Mouse (Mus musculus) adrenal gland (tissue): ENCODE data around the gene Src.
"Not testable (repeated sequence)": the region's sequence is repeated elsewhere in the genome, so short reads cannot be mapped to it uniquely, and the experiment has no call there.

Experiments
- intact Hi-C: fragments of 180-260 bp; cut with DNase I; formaldehyde crosslinking; loops from one replicate; pipeline ENCODE4 v1.15.1; 2025

Gene Src

DNA sequence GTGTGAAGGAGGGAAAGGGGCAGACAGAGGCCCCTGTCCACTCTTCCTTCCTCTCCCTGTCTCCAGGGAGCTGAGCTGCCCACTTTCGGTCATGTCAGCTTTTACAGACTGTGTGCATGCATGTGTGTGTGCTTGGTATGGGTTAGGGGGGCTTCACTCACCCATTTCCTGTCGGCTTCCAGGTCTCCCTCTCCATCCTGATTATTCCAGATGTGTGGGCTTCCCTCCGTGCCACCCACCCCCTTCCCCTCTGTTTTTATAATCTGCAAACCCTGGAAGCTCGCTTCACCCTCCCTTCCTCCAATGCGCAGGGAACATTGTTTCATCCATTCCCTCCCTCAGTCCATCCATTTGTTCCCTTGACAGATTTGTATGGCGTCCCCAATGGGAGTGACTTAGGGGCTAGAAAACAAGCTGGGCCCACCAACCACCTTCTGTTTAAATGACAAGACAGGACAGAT is 56.1 kb downstream of the Src start:
- intact Hi-C loops, result no loop called here

DNA sequence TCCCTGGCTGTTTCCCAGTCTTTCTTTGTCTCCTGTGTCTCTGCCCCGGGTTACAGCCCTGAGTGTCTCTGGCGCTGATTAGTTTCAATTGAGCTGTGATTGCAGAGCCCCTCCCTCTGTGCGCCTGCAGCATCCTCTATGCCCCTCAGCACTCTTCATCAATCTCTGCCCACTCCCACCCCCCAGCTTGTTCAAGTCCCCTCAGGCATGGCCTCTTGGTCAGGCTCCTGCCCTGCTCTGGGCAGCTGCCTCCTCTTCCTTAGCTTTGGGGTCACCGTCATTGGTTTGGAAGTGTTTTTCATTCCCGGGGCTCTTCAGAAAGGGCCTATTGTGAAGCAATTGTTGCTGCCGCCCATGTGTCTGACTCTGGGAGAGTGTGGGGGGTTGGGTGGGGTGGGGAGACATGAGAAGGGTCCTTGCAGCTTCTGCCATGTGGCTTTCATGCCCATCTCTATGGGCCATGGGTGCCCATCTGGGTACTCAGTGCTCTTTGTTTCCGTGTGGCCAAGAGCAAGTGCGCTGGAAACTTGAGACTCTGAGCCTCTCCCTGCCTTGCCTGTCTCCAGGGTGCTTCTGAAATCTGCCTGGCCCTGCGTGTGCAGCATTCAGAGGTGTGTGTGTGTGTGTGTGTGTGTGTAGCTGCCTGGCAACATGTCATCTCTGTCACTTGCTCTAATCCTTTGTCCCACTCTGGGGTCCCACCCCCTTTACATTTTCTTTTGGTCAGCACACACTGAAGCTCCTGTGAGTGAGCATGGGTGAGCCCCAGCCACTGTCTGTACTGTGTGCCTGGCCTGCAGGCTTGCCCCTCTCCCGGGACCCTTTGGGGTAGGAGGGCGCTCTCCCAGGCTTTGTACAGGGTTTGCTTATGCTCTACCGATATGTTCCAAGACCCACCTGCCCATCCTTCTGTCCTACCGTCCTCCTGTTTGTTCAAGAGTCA is 57.5 kb downstream of the Src start:
- intact Hi-C loops, result no loop called here

DNA sequence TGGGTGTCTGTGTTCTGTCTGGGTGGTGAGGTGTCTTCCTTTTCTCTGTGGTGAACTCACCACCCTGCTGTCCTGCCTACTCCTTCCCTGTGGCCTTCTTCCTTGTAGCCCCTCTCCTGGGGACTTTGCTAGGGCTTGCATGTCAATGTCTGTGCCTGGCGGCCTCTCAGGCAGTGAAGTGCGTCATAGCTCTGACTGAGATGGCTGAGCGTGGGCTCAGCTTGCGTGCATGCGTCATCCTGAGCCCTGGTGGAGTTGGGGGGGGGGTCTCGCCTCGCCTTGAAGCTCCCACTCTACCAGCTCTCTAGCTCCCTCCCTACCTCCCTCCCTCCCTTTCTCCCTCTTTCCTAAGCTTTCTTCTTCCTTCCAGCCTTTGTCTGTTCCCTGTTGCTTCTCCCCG is 60.4 kb downstream of the Src start:
- intact Hi-C loops, result no loop called here

DNA sequence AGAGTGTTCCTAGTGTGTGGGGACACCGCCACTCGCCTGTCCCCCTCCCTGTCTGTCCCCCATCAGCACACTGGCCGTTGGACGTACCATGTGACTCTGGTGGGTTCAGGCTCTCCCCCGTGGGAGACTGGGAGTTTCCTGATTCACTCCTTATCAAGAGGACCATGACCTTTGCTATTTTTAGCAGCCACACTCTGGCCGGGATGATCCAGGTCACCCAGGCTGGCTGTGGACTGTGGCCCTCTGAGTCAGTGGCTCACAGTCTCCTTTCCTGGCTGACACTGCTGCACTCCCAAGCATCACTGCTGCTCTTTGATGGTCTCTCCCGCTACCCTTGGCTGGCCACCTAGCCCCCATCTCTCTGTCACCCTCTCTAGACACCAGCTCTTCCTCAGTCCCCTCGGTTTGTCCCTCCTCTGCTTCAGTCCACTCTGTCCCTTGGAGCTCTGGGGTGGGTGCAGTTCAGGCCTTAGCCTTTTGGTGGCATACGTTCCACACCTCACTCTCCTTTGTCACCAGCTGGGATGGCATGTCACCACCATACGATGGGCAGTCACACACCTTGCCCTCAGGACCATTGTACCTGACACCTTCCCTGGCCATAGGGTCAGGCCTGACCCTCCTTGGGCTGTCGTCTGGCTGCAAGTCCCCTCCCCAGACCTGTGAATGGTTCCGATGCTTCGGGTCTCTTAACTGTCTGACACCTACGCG is 61.8 kb downstream of the Src start:
- intact Hi-C loops, result loop anchor here (1.0 kb wide), 1 partner anchor 91 kb away; the partner anchor contains the start of gene Blcap

DNA sequence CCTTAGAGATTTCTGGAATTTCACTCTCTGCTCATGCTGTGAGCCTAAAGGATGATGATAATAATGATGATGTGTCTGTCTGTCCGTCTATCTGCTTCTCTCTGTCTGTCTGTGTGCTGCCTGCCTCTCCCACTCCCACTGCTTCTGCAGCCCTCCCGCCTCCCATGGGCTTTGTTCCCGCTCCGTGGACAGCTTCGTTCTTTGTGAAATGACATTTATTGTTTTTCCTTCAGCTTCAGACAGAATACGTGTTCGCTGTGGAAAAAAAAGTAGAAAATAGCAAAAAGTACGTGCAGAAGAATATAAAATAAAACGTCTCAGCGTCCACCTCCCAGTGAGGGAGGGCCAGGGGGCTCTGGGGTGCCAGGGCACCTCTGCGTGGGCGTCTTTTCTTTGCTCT is 64.5 kb downstream of the Src start:
- intact Hi-C loops, result no loop called here

DNA sequence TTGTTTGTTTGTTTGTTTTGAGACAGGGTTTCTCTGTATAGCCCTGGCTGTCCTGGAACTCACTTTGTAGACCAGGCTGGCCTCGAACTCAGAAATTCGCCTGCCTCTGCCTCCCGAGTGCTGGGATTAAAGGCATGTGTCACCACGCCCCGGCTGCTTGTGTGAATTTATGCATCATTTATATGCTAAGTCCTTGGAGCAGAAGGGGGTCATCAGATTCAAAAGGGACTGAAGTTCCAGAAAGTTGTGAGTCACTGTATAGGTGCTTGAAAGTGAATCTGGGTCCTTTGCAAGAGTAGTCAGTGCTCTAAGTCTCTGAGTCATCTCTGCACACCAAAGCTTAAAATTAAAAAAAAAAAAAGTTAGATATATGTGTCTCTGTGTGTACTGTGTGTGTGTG is 68.3 kb downstream of the Src start:
- intact Hi-C loops, result not testable (repeated sequence)

DNA sequence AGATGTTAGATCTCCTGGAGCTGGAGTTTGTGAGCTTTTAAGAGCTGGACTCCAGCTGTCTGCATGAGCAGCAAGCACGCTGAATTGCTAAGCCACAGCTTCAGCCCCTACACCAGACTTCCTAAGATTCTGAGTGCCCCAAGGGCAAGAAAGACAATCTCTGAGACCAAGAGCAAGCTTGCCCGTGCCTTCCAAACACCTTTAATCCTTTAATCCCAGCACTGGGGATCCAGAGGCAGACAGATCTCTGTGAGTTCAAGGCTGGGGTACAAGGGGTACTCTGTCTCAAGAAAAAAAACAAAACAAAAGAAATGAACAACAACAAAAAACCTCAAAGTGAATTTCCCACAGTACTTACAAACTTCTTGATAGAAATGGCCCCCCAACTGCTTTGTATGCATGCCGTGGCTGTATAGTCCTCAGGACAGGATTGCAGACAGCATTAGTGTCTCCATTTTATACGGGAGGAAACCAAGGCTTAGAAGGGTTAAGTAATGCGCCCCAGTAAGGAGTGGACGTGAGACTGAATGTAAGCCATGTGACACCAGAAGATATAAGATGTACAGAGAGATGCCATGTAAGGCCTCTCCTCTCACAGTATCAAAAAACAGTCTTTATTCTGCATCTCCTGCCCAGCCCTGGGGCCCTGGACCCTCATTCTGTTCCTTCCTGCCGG is 68.9 kb downstream of the Src start:
- intact Hi-C loops, result no loop called here

DNA sequence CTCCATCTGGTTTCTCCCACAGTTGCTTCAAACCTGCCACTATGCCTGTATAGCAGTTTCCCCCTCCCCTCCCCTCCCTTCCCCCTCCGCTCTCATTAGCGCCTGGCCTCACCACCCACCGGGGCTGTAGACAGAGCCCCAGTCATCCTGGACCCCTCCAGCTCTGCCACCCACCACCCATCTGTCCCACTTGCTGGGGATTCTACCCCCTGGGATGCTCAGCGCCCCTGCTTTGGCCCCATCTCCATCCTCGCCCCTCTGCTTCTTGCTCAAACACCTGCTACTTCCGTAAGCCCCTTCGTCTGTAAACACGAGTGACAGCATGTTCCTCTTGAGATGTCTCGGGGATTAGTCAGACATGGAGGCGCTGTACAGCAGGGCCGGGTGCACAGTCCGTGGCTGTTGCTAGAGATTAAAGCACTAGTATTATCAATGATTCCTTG is 69.5 kb downstream of the Src start:
- intact Hi-C loops, result no loop called here

DNA sequence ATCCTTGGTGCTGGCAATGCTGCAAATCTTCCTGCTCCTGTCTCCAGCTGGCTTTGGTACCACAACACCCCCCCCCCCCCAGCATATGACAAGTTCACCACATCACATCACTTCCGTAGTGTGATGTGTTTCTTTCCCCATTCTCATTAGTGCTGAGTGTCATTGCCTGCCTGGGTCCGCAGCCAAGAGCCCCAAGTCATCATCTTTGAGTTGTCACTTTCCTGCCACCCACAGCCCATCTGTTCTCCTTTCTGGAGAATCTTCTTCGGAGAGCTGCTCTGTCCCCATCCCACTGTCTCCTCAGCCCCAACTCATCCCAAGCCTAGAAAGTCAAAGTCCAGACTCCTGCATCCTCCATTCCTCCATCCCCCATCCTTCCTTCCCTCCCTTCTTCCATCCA is 75.0 kb downstream of the Src start:
- intact Hi-C loops, result no loop called here

DNA sequence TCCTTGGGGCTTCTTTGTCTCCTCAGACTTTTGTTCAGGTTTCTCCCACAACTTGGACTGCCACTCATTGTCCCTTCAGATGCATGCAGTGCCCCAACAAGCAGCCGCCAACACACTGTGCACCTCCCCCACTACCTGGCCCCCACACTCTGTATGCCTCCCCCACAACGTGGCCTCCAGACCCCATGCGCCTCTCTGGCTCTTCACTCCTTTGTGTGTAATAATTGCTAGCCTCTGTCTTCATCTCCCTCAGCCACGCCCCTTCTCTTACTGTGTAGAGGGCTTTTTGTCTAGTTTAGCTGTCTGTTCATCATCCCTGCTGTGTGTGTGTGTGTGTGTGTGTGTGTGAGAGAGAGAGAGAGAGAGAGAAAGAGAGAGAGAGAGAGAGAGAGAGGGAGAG is 80.3 kb downstream of the Src start:
- intact Hi-C loops, result no loop called here

DNA sequence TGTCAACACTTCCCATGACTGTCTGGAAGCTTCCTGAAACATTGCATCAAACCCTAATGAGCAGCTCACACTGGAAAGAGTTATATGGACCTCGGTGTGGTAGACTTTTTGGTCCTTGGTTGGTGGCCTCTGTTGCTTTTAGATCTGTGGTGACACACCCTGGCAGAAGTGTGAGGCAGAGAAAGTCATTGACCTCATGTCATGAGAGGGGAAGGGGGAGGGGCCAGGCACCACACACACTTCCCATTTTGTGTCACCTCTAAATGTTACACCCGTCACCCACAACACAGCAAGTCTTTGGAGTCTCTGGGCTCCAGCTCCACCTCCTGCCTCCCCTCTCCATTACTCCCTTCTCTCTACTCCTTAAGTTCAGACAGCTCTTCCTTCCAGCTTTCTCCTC is 82.1 kb downstream of the Src start:
- intact Hi-C loops, result no loop called here

DNA sequence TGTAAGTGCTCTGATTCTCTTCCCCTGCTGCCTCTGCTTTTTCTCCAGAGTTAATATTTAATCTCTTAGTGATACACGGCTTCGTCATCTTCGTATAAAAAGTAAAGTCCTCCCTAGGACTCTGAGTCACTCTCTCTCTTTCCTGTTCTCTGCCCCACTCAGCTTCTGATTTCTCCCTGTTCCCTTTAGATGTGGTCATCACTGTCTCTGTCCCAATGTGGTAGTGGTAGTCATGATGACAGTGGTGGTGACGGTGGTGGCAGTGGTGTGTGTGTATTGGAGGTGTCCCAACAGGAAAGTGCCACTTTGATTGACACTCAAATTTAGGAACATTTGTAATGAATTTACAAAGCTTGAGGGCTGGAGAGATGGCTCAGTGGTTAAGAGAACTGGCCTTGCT is 83.1 kb downstream of the Src start:
- intact Hi-C loops, result no loop called here

DNA sequence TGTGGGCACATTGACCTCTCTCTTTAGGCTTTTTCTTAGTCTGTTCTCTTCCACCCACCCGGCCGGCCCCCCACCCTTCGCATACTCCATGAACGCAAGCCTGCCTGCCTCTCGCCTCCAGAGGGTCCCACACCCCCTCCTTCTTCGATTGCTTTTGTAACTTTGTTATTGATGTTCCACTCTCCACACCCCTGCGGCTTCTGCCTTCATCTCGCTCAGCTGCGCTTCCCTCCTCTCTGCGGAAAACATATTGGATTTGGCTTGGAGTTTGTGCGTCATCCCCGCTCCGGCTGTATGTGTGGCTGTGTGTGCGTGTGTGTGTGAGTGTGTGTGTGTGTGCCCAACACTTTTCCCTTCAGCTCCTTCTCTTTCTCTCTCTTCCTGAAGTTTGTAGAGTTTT is 88.5 kb downstream of the Src start:
- intact Hi-C loops, result no loop called here

DNA sequence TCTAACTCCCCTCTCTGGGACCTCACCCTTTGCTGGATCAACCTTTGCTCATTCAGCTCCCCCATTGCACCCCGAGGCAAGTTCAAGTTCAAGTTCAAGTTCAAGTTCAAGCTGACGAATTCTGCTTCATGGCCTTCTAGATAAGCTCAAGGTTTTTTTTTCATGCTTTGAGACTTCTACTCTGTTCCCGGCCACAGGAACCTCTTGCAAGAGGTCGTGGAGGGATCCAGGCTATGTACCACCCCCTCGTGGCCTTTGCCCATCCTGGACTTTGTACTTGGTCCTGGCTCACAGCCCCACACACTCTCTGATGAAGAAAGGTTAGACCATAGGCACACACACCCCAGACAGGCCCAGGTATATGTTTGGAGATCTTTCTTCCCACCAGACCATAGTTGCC is 90.9 kb downstream of the Src start:
- intact Hi-C loops, result no loop called here

DNA sequence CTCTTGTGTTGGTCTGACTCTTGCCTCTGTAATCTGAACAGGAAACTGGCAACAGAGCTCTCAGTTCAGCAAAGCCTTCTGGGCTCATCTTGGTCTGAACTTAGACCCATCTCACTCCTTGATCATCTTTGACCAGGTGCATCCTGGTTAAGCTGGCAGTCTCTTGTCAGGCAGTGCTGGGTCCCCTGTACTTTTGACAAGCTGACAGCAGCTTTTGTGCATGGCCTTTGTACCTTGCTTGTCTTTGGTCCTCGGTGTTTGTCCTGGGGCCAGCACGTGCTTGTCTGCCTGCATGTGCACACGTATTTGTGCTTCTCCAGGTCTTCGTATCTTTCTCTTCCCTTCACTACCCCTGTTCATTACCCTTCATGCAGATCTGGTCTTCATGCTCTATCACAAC is 91.8 kb downstream of the Src start:
- intact Hi-C loops, result no loop called here

DNA sequence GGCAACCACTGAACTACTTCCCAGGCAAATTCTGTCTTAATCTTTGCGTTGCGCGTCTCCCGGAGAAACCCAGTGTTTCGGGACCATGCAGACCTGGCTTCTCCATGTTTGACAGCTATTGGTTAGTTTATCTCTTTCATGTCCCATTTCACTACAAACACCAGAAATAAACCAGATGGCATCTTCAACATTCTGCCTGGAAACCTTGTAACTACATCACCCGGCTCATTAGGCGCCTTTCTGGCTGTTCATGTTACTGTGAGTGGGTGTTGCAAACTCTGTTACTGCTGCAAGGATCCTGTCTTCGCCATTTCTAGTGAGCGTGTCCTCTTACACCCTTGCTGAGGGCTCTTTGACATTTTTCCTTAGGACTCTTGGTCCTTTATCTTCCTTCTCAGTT is 94.6 kb downstream of the Src start:
- intact Hi-C loops, result no loop called here

DNA sequence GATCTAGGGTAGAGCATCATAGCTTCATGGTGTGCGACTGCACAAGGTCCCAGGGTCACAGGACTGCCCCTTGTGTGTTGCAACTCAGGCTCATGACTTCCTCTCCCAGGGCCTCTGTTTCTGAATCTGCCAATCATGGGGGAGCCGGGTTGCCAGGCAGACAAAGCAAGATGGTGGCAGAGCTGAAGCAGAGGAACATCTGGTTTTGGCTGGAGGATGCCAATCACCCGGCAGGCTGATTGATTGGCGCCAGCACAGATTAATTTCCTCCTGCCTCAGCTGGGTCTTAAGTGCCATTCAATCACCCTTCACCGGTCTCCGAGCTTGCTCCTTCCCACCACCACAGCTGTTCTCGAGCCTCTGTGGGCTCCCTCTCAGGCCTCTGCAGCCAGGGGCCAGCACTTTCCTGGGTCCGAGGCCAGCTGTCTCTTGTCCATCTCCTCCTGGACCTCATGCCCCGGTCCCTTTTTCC is 95.5 kb downstream of the Src start:
- intact Hi-C loops, result no loop called here

DNA sequence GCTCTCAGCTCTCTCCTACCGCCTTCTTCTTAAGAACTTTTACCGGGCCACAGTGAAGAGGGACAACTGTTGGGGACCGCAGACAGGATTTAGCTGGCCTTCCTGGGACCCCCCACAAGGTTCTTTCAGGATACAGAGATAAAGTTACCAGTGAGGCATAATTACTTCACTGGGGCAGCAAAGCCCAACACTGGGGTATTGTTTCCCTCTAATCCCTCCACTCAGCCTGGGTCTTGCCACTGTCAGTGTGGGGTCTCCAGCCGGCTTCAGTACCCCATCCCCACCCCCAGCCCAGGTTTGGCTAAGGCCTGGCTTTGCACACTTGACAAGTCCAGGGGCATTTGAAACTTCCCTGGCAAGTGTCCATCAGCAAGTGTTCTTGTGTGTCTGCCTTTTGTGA is 96.1 kb downstream of the Src start:
- intact Hi-C loops, result no loop called here

DNA sequence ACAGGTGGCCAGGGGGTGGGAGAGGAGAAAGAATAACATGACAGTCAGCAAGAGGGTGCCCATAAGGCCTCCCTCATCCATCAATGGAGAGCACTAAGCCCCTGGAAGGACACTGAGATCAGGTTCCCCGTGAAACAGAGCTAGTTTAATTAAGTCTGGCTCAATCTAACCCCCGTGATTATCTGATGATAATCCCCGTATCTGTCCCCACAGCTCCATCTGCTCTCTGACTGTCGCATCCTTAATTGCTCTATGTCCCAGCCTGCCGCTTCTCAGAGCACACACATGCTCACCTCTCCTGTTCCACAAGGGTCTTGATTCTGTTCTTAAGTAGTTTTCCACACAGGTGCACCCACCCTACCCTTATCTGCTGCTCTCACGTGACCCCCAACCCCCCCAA is 99.3 kb downstream of the Src start:
- intact Hi-C loops, result no loop called here

DNA sequence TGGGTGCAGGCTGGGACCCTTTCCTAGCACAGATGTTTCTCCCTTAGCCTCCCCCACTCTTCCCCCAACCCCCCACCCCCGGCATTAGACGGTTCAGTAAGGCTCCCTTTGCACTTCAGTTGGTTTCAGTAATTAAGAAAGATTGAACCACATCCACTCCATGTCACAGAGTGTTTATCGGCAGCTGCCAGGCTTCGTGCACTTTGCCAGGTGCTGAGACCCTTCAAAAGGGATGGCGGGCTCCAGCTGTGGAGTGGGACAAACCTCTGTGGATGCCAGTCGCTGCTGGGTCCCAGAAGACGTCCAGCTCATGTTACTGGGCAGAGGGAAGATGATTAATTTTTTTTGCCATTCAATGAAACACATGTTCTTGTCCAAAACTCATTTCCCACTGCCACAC is 100.2 kb downstream of the Src start:
- intact Hi-C loops, result no loop called here

DNA sequence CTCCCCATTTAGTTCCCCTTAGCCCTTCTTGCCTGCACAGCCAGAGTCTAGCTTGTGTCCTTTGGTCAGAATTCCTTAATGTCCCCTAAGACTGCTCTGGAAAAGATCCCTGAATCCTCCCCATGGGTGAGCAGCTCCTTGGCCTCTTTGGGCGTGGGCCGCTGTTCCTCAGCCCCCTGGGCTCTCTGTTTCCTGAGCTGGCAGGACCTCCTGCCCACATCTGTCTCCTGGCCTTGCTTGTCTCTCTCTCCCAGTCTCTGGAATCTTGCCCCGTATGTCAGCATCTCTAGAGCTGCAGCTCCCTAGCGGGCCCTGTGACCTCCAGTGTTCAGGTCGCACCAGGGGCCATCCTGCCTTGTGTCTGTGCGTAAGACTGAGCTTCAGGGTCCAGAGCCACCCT is 101.2 kb downstream of the Src start:
- intact Hi-C loops, result no loop called here

DNA sequence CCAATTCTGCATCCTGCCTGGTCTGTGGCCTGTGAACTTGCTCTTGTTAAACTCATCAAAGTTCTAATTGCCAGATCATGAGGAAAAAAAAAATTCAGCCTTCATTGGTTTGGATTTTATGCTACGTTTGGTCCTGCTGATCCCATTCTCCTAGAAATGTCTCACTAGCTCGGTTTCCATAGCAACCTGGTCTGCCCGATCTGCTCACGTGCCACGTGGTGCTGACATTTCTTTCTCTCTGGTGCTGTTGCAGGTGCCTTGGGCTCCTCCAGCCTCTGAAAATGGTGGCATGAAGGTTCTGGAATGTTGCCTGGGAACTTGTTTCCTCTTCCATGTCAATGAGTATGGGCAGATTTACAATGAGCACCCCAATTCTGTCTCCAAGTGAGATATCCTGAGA is 102.3 kb downstream of the Src start:
- intact Hi-C loops, result no loop called here
